Mouse (Mus musculus) fibroblast of lung, adult 2 months (primary cell): ENCODE results near the gene Narf.

Experiments
- DNase-seq: peaks from one replicate; pipeline ENCODE4 v3.0.0-alpha.2; 2011; ENCODE audit warnings: low read depth

The Narf gene

GRCm38 (mm10) chr11:121235475-121236238 is 1.4 kb upstream of the Narf start:
- DNase-seq, result no peak

DNA sequence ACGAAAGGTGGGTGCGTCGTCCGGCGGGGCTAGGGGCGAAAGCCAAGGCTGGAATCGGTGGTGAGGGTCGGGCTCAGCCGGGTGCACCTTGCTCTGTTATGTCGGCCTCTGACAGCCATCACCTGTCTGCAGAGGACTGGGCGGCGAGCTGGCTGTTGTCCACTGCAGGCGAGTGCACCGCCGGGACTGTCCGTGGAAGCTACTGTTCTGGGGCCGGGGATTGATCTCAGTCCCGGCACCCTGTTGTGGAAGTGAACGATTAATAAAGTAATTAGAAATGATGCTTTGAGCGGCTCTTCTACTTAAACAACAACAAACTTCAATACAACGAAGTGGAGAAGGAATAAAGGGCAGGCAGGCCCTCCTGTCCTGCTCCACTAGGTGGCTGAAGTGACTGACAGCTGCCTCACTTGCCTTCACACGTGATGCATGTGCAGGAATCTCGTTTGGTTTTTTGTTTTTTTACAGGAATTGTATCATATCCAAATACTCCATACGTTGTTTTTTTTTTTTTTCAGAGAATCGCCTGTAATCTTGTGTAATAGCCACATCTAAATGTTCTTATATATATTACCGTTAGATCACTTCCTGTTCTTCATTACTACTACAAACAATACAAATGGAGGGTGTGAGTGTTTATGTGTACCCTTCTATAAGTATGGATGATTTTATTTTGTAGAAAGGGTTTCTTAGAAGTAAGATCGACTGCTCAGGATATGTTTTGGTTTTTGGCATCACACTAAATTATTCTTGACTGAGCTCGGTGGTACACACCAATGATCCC is 484 bp downstream of the Narf start:
- DNase-seq, result no peak

DNA sequence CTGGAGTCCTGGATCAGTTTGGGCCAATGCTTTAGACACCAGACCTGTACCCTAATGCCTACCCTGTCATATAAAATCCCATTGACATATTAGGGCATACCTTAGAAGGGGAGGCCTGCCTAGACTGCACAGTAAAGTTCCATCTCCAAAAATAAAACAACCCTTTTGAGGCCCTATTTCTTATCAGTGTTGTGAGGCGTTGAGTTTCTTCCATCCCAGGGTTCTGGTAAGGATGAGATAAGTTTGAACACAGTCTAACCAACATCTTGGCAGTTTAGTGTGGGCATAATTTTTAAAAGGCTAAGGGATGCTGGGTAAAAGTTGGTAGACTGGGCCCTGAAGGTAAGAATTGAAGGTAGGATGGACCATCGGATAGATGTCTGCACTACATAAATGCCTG is 2.6 kb downstream of the Narf start:
- DNase-seq, result no peak

GRCm38 (mm10) chr11:121250196-121250595 is 13.1 kb downstream of the Narf start:
- DNase-seq, result no peak

DNA sequence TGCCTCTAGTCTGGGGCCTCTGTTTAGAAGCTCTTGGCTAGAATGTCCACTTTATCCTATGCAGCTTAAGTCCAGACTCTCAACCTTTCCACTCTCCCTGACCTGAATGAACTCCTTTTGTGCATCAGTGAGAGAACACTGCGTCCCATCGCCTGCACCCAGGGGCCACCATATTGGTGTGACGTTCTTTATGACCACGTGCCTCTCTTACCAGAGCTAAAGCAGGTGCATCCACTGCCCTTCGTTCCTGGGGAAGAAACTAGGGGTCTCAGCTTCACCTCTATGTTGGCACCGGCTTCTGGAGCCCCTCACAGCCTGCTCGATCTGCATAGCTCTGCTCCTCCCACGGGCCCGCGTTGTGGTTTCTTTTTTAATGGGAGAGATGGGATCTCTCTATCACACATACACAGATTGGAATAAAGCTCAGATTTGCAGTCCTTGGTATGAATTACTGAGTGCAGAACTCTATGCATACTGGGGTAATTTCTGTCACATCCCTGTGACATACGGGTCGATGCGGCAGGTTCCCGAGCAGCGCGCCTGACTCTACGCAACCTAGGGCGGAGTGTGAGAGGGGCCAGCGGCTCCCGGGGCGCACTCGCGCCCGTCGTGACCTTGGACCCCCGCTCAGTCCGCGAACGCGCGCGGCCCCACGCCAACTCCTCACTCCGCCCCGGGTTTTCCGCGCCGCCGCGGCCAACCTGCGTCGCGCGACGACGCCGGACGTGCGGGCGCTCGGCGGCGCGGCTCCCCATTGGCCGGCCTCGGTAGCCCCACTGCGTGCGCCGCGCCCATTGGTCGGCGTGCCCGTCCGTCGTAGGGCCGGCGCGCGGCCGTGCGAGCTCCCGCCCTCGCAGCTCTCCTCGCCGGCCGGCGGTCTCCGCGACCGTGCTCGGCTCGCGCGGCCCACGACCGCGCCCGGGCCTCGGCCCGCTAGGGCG is 22.4 kb downstream of the Narf start, which contains the start of gene Foxk2:
Gene Foxk2, plus strand, starts transcription at position 831 of the 941 bp plus-strand sequence.
- DNase-seq, result peak; percentile 62

- no peak for DNase-seq
Observed at GRCm38 (mm10) chr11:121260211-121260906, 23.3 kb downstream of the Narf start.

DNA sequence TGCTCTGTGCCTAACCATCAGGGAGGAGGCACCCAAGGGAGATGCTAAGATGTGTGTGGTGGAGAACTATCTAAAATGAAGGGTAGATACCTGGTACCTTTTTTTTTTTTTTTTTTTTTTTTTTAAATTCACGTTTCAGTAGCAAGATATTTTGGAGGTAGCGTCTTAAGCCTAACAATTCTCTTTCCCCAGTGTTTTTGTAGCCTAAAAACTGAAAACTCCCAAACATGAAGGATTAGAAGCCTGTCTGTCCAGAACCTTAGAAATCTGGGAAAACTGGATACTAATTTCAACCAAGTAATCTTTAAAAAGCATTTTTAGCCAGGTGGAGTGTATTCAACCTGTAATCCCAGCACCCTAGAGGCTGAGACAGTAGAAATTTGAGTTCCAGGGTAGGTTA is 24.0 kb downstream of the Narf start:
- DNase-seq, result no peak

- DNase-seq, result no peak
Observed at GRCm38 (mm10) chr11:121277516-121277915, 40.5 kb downstream of the Narf start.

DNA sequence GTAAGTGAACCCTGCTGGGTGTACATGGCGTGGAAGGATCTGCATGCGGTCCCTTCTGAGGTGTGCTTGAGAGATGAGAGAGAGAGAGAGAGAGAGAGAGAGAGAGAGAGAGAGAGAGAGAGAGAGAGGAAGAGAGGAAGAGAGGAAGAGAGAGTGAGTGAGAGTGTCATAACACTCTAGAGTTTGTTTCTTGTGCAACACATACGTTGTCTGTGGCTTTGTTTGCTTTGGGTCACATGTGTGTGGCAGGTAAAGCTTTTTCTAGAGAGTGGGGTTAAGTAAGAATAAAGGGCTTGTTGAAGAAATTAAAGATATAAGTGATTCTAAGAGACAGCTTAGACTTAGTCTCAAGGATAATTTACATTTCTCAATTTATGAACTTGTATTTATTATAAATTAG is 41.0 kb downstream of the Narf start:
- no peak for DNase-seq

- no peak for DNase-seq
Observed at GRCm38 (mm10) chr11:121282911-121283310, 45.9 kb downstream of the Narf start.

DNA sequence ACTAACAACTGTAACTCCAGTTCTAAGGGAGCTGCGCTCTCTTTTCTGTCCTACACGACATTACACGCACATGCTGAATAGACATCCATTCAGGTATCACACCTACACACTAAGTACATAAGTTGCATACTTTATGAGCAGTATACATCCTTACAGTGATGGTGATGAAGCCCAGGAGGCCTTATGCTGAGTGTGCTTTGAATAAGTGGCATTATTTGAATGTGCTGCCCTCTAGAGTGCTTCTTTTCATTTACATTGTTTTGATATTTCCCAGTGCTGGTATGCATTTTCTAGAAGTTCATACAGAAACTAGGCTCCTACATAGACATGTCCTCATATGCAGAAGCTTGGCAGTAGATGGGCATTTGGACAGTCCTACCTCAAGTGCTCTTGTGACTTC is 52.8 kb downstream of the Narf start:
- DNase-seq, result no peak

GRCm38 (mm10) chr11:121294771-121295170 is 57.7 kb downstream of the Narf start:
- no peak for DNase-seq

DNA sequence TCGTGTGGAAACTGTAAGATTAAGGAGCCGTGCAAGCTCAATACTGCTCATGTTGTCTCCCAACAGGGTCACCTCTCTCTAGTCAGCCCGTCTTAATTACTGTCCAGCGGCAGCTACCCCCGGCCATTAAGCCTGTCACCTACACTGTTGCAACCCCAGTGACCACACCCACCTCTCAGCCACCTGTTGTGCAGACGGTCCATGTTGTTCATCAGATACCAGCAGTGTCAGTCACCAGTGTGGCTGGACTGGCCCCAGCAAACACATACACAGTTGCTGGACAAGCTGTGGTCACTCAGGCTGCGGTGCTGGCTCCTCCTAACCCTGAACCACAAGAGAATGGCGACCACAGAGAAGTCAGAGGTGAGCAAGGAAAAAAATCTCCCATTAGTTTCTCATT is 61.4 kb downstream of the Narf start:
- DNase-seq, result no peak

DNA sequence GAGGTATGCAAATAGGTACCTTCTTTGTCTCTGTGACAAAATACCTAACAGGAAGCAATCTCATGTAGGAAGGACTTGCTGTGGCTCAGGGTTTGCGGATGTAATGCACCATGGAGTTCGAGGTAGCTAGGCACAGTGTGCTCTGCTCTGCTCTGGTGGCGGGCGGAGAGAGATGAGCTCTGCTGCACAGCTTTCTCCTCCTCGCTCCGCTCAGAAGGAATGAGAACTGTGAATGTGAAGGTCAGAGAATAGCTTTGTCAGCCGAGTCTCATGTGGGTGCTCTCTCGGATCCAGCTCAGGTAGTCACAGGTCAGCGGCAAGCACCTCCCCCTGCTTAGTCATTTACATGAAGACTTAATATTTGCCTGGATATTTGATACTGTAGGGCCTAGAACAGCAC is 63.2 kb downstream of the Narf start:
- no peak for DNase-seq

DNA sequence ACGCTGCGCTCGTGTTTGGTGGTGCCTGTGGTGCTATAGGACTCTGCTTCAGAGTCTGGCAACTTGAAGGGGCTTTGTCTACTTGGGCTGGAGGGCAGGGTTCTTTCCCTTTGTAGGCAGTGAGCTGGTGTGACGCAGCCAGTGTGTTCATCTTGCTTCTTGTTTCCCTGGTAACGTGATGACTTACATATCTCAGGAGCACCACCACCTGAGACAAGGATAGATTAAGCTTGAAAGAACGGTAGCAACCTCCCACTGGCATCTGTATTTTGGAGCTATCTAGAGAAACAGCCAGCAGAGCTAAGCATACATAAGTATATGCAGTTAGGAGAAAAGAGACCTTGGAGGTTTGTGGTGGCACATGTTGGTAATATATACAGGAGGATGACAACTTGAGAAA is 68.3 kb downstream of the Narf start:
- DNase-seq, result no peak
